Mouse (Mus musculus) ES-Bruce4 (cell line): ENCODE measurements at regions not wholly inside any gene's neighbourhood (a gene's known extent, or its start where the extent isn't known, plus 50 kb on each side); places are given as distances from the start of the nearest gene placed in this dataset.

Experiments
- CTCF ChIP-seq: IDR thresholded peaks from one replicate; pipeline ENCODE4 v1.8.1; 2011; ENCODE audit warnings: low read depth, low read length
- EP300 ChIP-seq: IDR thresholded peaks from 2 replicates; pipeline ENCODE4 v1.6.1; 2011; ENCODE audit warnings: low read depth, low read length; ENCODE audit not compliant: insufficient read depth
- POLR2A ChIP-seq: IDR thresholded peaks from one replicate; pipeline ENCODE4 v1.8.1; 2011; ENCODE audit warnings: low read length; ENCODE audit not compliant: insufficient read depth

- TF ChIP-seq EP300 (no peak), CTCF (no peak), POLR2A (no peak)
Observed at GRCm38 (mm10) chr12:107547886-107548448, 59.5 kb downstream of the 3110018I06Rik start.
